Mouse (Mus musculus) cortical plate, adult 2 months (tissue): ENCODE measurements around the gene Fat3.

Experiments
- CTCF ChIP-seq: fragments of 200-500 bp; IDR thresholded peaks from 2 replicates; pipeline ENCODE4 v1.5.1; 2011; ENCODE audit warnings: mild to moderate bottlenecking, control low read depth, low read length; ENCODE audit not compliant: insufficient read depth; ENCODE audit errors: extremely low read depth
- POLR2A ChIP-seq: fragments of 200-500 bp; IDR thresholded peaks from 2 replicates; pipeline ENCODE4 v1.6.1; 2011; ENCODE audit warnings: mild to moderate bottlenecking, low read length, control low read depth; ENCODE audit not compliant: insufficient read depth; ENCODE audit errors: extremely low read depth

DNA sequence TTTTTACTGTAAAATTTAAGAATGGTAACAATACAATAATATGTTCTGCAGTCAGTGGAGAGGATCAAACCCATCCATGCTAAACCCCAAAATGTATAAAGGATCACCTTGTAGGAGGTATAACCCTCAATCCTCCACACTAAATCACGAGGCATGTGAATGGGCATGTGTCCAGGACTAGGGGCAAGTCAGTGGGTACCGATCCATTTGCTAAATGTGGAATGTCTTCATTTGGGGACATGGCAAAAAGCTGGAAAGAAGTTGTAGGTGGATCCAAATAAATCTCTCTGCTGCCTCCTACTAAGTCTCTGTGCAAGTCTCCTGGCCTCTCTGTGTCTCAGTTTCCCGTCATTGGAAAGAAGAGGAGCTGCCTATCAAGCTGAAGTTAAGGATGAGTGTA lies 39.6 kb downstream of the Fat3 start:
- TF ChIP-seq POLR2A (no peak), CTCF (no peak)
